Mouse (Mus musculus) left cerebral cortex, adult 11 months (tissue): Measurements from ENCODE around the gene Galnt7.

Experiments used
- DNase-seq: peaks from one replicate; pipeline ENCODE4 v3.0.0; 2022; ENCODE audit warnings: low spot score

Gene Galnt7

GRCm38 (mm10) chr8:57498847-57499511 is 153.9 kb downstream of the Galnt7 start:
- no peak for DNase-seq

- no peak for DNase-seq
Observed at GRCm38 (mm10) chr8:57498494-57498846, 154.4 kb downstream of the Galnt7 start.

GRCm38 (mm10) chr8:57491873-57492272 is 161.0 kb downstream of the Galnt7 start:
- no peak for DNase-seq

- no peak for DNase-seq
Observed at GRCm38 (mm10) chr8:57489896-57490295, 162.9 kb downstream of the Galnt7 start.

GRCm38 (mm10) chr8:57489366-57489765 is 163.5 kb downstream of the Galnt7 start:
- DNase-seq = no peak

- DNase-seq = no peak
Observed at GRCm38 (mm10) chr8:57488312-57488765, 164.5 kb downstream of the Galnt7 start.

GRCm38 (mm10) chr8:57487441-57488155 is 165.2 kb downstream of the Galnt7 start, which contains the start of gene Sap30:
Sap30 (minus strand) TSS chr8:57487860.
- DNase-seq = peak; percentile 94

- DNase-seq = no peak
Observed at GRCm38 (mm10) chr8:57486491-57487440, 166.1 kb downstream of the Galnt7 start.

- DNase-seq = no peak
Observed at GRCm38 (mm10) chr8:57480606-57481005, 172.2 kb downstream of the Galnt7 start.

GRCm38 (mm10) chr8:57479700-57480099 is 173.1 kb downstream of the Galnt7 start:
- DNase-seq = no peak

GRCm38 (mm10) chr8:57478406-57478805 is 174.4 kb downstream of the Galnt7 start:
- no peak for DNase-seq
